Comparison of ENCODE assay signal across 8 mouse cellular contexts in the genomic region with DNA sequence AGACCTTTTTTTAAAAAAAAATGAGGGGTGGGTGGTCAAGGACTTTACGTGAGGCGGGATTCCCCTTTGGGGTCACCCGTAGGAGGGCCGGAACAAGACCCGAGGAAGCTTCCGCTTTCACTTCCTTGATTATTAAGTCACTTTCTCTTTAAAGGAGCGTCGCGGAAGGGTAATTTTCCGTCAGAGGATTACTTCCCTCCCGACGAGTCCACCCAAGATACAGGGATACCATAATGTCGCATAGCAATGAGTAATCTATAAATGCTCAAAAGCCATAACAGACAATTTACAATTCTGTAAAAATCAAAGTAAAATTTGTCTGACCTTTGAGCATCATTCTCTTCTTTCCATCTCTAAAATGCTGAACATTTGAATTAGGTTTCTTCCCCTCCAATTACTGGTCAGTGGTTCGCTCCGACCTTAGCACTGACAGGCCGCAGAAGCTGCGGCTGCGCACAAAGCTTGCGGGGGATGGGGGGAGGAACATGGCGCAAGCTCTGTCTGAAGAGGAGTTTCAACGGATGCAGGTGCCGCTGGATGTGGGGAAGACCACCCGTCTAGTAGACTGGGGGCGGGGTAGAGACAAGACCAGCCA. TPM values are rescaled to one million over a fixed set of nuclear protein-coding genes. Genes with fewer than 3 reads are reported as not detected.
DNase-seq lines count a peak whose midpoint lies in the region; ATAC-seq lines count a peak whose summit lies in the region.

A gene (plus strand): TSS at position 224 of the 595 bp plus-strand sequence.

- no peak within 1 kb of the TSS for H3K27ac ChIP-seq in hindbrain, embryonic 11.5 days (ENCODE audit: low read depth, low read length)

- peak within 1 kb of the TSS; percentile 51 for H3K4me3 ChIP-seq in hindbrain, embryonic 11.5 days (ENCODE audit: low read depth, low read length)

- H3K4me2 ChIP-seq in hindbrain, embryonic 11.5 days (replicated peaks; ENCODE audit: low read depth, low read length): peak within 1 kb of the TSS; percentile 27

- no peaks in the 10 kb centered on the region for H3K4me1 ChIP-seq in hindbrain, embryonic 11.5 days (replicated peaks; ENCODE audit: control insufficient read depth, insufficient read depth, low read length)

- H3K27me3 ChIP-seq in hindbrain, embryonic 11.5 days (ENCODE audit: control insufficient read depth, insufficient read depth, low read length): no peaks in the 10 kb centered on the region

- no peaks in the 10 kb centered on the region for H3K36me3 ChIP-seq in hindbrain, embryonic 11.5 days (ENCODE audit: control insufficient read depth, insufficient read depth, low read length)

- peak; percentile 93 for ATAC-seq in hindbrain, embryonic 11.5 days (ENCODE audit: low FRiP score)

- DNase-seq in Muller cell, postnatal 12 days (ENCODE audit: inconsistent ontology term): peak; percentile 87
- peak; percentile 84 for DNase-seq in cerebellum, adult 9-10 months
- peak; percentile 38 to 77 for DNase-seq in frontal cortex, adult 2 months (ENCODE audit: extremely low spot score in 1 of 2, low spot score in 1 of 2)
- peak; percentile 77 for DNase-seq in hindbrain, embryonic 11.5 days (ENCODE audit: low spot score)
- DNase-seq in layer of hippocampus, postnatal 10 days (ENCODE audit: low spot score in 2 of 2): peak; percentile 64 to 74
- DNase-seq in lung, postnatal 10 days: peak; percentile 84
- peak; percentile 84 for DNase-seq in retina, embryonic 14.5 days (ENCODE audit: low spot score)
- peak; percentile 83 for DNase-seq in thymus, postnatal 4 days

- H3K9ac ChIP-seq in hindbrain, embryonic 11.5 days (ENCODE audit: low read depth, low read length): peak within 1 kb of the TSS; percentile 58

- WGBS in hindbrain, embryonic 11.5 days: 12% methylated on average over 24 of the region's 24 CpGs

- no peaks in the 10 kb centered on the region for H3K9me3 ChIP-seq in hindbrain, embryonic 11.5 days (ENCODE audit: control insufficient read depth, low read length)

RNA-seq across cellular contexts. Expression of the gene that starts here (rescaled TPM):
- 112 and 118 TPM in 2 replicates for polyA plus RNA-seq in frontal cortex, adult 2 months (2012; rRNA removed)
- polyA plus RNA-seq in hindbrain, embryonic 11.5 days (2014; fragmentation: Nextera tagmentation; extraction: Ambion mirVana): 46.1 and 53.6 TPM in 2 replicates
- total RNA-seq in layer of hippocampus, postnatal 10 days (2021): 10 to 100 TPM; 86.1 to 93.0 TPM
